Comparison of ENCODE assay signal across 8 mouse cellular contexts in the genomic region with DNA sequence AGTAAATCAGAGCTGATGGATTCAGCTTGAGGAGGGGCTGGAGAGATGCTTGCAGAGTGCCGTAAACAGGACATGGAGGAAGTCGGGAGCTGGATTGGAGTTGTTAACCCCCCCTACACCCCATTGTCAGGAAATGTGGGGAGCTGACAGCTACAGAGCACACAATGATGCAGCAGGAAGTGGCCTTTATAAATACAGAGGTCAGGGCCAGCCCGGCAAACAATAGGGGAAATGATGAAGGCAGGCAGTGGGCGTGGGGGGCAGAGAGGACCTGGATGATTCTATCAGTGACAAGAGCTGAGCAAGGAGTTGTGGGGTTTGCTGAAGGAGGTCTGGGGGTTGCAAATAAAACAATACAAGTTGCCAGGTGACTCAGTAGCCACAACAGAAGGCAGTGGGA.
DNase-seq lines count a peak whose midpoint lies in the region; ATAC-seq lines count a peak whose summit lies in the region.

No protein-coding gene starts in this region.

- peak; percentile 80 for ATAC-seq in megakaryocyte progenitor cell, adult 5-6 weeks (replicated peaks; ENCODE audit: poor library complexity)
- no peak for ATAC-seq in frontal cortex, adult (ENCODE audit: low TSS enrichment)

- DNase-seq in adrenal gland, adult (ENCODE audit: inconsistent age in 2 of 2, low spot score in 1 of 2): peak; percentile 61 to 76
- no peak for DNase-seq in adrenal gland, postnatal 4 days (ENCODE audit: low spot score in 2 of 2)
- peak; percentile 59 for DNase-seq in gastrocnemius, postnatal 25 days
- DNase-seq in kidney, adult 9 months: peak; percentile 74
- no peak for DNase-seq in right cerebral cortex, adult 2 months (ENCODE audit: low spot score in 2 of 2)
- DNase-seq in layer of hippocampus, postnatal 36 days: no peak

Comparison
In these comparisons a context has a peak if more than half of its experiments do, and no peak if none do; other contexts are left out.
1. DNase-seq: peak in adrenal gland, adult (2 of 2), gastrocnemius, postnatal 25 days (single experiment) and kidney, adult 9 months (single experiment); none in adrenal gland, postnatal 4 days (0 of 2), right cerebral cortex, adult 2 months (0 of 2) and layer of hippocampus, postnatal 36 days (0 of 2).